Mouse (Mus musculus): ENCODE data around the gene Mybph. TPM values are rescaled to one million over a fixed set of nuclear protein-coding genes. Genes with fewer than 3 reads are reported as not detected.
A peak's percentile ranks its signal among the peaks of the same experiment; 100 is the strongest.

Mybph gene
- polyA plus RNA-seq, 1 experiment from 2014 or later = 1.7 TPM

- WGBS (ENCODE audit: insufficient replicate concordance) = 59% methylated on average over 6 of the region's 6 CpGs
Measured at GRCm38 (mm10) chr1:134161399-134161798, 31.8 kb upstream of the Mybph start.

GRCm38 (mm10) chr1:134162510-134163225 is 30.6 kb upstream of the Mybph start:
- no peak for ATAC-seq (ENCODE audit: low read depth)
- Histone ChIP-seq H3K9ac (ENCODE audit: low read depth, low read length) (no peak overlapping the region), H3K4me3 (ENCODE audit: low read depth, low read length) (no peak overlapping the region), H3K27ac (ENCODE audit: low read length) (no peak overlapping the region), H3K27me3 (ENCODE audit: control insufficient read depth, insufficient read depth, low read depth, low read length) (no peaks in the 10 kb centered on the region), H3K36me3 (ENCODE audit: control insufficient read depth, insufficient read depth) (no peaks in the 10 kb centered on the region), H3K9me3 (replicated peaks; ENCODE audit: control insufficient read depth, low read length) (no peaks in the 10 kb centered on the region), H3K4me1 (ENCODE audit: control insufficient read depth, low read depth, low read length) (peaks cover 3% of the 10 kb centered on the region), H3K4me2 (ENCODE audit: low read depth, low read length) (no peak overlapping the region)
- 60% methylated on average over 6 of the region's 6 CpGs for WGBS (ENCODE audit: insufficient replicate concordance)

More at GRCm38 (mm10) chr1:134161399-134161798, 31.8 kb upstream of the Mybph start:
- H3K27me3 ChIP-seq (ENCODE audit: control insufficient read depth, insufficient read depth, low read depth, low read length) = no peaks in the 10 kb centered on the region
- no peak overlapping the region for H3K4me2 ChIP-seq (ENCODE audit: low read depth, low read length)
- H3K4me3 ChIP-seq (ENCODE audit: low read depth, low read length) = no peak overlapping the region
- ATAC-seq (ENCODE audit: low read depth) = no peak
- H3K27ac ChIP-seq (ENCODE audit: low read length) = no peak overlapping the region
- H3K36me3 ChIP-seq (ENCODE audit: control insufficient read depth, insufficient read depth) = no peaks in the 10 kb centered on the region
- H3K9me3 ChIP-seq (replicated peaks; ENCODE audit: control insufficient read depth, low read length) = no peaks in the 10 kb centered on the region
- peaks cover 3% of the 10 kb centered on the region for H3K4me1 ChIP-seq (ENCODE audit: control insufficient read depth, low read depth, low read length)
- no peak overlapping the region for H3K9ac ChIP-seq (ENCODE audit: low read depth, low read length)

GRCm38 (mm10) chr1:134163476-134163875 is 29.8 kb upstream of the Mybph start:
- no peak overlapping the region for H3K27ac ChIP-seq (ENCODE audit: low read length)
- 61% methylated on average over 7 of the region's 7 CpGs for WGBS (ENCODE audit: insufficient replicate concordance)
- H3K9me3 ChIP-seq (replicated peaks; ENCODE audit: control insufficient read depth, low read length) = no peaks in the 10 kb centered on the region
- H3K4me1 ChIP-seq (ENCODE audit: control insufficient read depth, low read depth, low read length) = peaks cover 3% of the 10 kb centered on the region
- H3K4me2 ChIP-seq (ENCODE audit: low read depth, low read length) = no peak overlapping the region
- ATAC-seq (ENCODE audit: low read depth) = peak; percentile 83
- H3K36me3 ChIP-seq (ENCODE audit: control insufficient read depth, insufficient read depth) = no peaks in the 10 kb centered on the region
- H3K27me3 ChIP-seq (ENCODE audit: control insufficient read depth, insufficient read depth, low read depth, low read length) = no peaks in the 10 kb centered on the region
- no peak overlapping the region for H3K4me3 ChIP-seq (ENCODE audit: low read depth, low read length)
- no peak overlapping the region for H3K9ac ChIP-seq (ENCODE audit: low read depth, low read length)

GRCm38 (mm10) chr1:134164454-134164853 is 28.8 kb upstream of the Mybph start:
- no peak overlapping the region; the same call in 1 of the 2 replicates for H3K9ac ChIP-seq (ENCODE audit: low read depth, low read length)
- no peaks in the 10 kb centered on the region for H3K9me3 ChIP-seq (replicated peaks; ENCODE audit: control insufficient read depth, low read length)
- H3K36me3 ChIP-seq (ENCODE audit: control insufficient read depth, insufficient read depth) = no peaks in the 10 kb centered on the region
- no peaks in the 10 kb centered on the region for H3K27me3 ChIP-seq (ENCODE audit: control insufficient read depth, insufficient read depth, low read depth, low read length)
- H3K4me3 ChIP-seq (ENCODE audit: low read depth, low read length) = no peak overlapping the region
- peaks cover 3% of the 10 kb centered on the region for H3K4me1 ChIP-seq (ENCODE audit: control insufficient read depth, low read depth, low read length)
- no peak for ATAC-seq (ENCODE audit: low read depth)
- 37% methylated on average over 4 of the region's 4 CpGs for WGBS (ENCODE audit: insufficient replicate concordance)
- peak overlapping the region; percentile 15; the same call in 1 of the 2 replicates for H3K27ac ChIP-seq (ENCODE audit: low read length)
- no peak overlapping the region for H3K4me2 ChIP-seq (ENCODE audit: low read depth, low read length)

- no peak for ATAC-seq (ENCODE audit: low read depth)
- H3K9ac ChIP-seq (ENCODE audit: low read depth, low read length) = no peak overlapping the region
- no peaks in the 10 kb centered on the region for H3K9me3 ChIP-seq (replicated peaks; ENCODE audit: control insufficient read depth, low read length)
- H3K4me1 ChIP-seq (ENCODE audit: control insufficient read depth, low read depth, low read length) = peaks cover 3% of the 10 kb centered on the region
- H3K4me3 ChIP-seq (ENCODE audit: low read depth, low read length) = no peak overlapping the region
- no peaks in the 10 kb centered on the region for H3K27me3 ChIP-seq (ENCODE audit: control insufficient read depth, insufficient read depth, low read depth, low read length)
- no peak overlapping the region for H3K4me2 ChIP-seq (ENCODE audit: low read depth, low read length)
- no peaks in the 10 kb centered on the region for H3K36me3 ChIP-seq (ENCODE audit: control insufficient read depth, insufficient read depth)
- 53% methylated on average over 3 of the region's 3 CpGs for WGBS (ENCODE audit: insufficient replicate concordance)
- no peak overlapping the region for H3K27ac ChIP-seq (ENCODE audit: low read length)
Measured at GRCm38 (mm10) chr1:134166547-134166946, 26.7 kb upstream of the Mybph start.

- H3K27ac ChIP-seq (ENCODE audit: low read length) = no peak overlapping the region
- peaks cover 3% of the 10 kb centered on the region for H3K4me1 ChIP-seq (ENCODE audit: control insufficient read depth, low read depth, low read length)
- H3K36me3 ChIP-seq (ENCODE audit: control insufficient read depth, insufficient read depth) = no peaks in the 10 kb centered on the region
- WGBS (ENCODE audit: insufficient replicate concordance) = 37% methylated on average over 14 of the region's 14 CpGs
- H3K4me2 ChIP-seq (ENCODE audit: low read depth, low read length) = no peak overlapping the region
- H3K9ac ChIP-seq (ENCODE audit: low read depth, low read length) = no peak overlapping the region
- no peaks in the 10 kb centered on the region for H3K9me3 ChIP-seq (replicated peaks; ENCODE audit: control insufficient read depth, low read length)
- ATAC-seq (ENCODE audit: low read depth) = no peak
- H3K4me3 ChIP-seq (ENCODE audit: low read depth, low read length) = no peak overlapping the region
- no peaks in the 10 kb centered on the region for H3K27me3 ChIP-seq (ENCODE audit: control insufficient read depth, insufficient read depth, low read depth, low read length)
Measured at GRCm38 (mm10) chr1:134167416-134168305, 25.6 kb upstream of the Mybph start.

GRCm38 (mm10) chr1:134168567-134168966 is 24.7 kb upstream of the Mybph start:
- no peak overlapping the region for H3K9ac ChIP-seq (ENCODE audit: low read depth, low read length)
- no peaks in the 10 kb centered on the region for H3K36me3 ChIP-seq (ENCODE audit: control insufficient read depth, insufficient read depth)
- ATAC-seq (ENCODE audit: low read depth) = no peak
- no peak overlapping the region for H3K4me2 ChIP-seq (ENCODE audit: low read depth, low read length)
- H3K9me3 ChIP-seq (replicated peaks; ENCODE audit: control insufficient read depth, low read length) = no peaks in the 10 kb centered on the region
- no peak overlapping the region for H3K27ac ChIP-seq (ENCODE audit: low read length)
- H3K4me3 ChIP-seq (ENCODE audit: low read depth, low read length) = no peak overlapping the region
- 45% methylated on average over 3 of the region's 3 CpGs for WGBS (ENCODE audit: insufficient replicate concordance)
- H3K4me1 ChIP-seq (ENCODE audit: control insufficient read depth, low read depth, low read length) = peaks cover 3% of the 10 kb centered on the region
- no peaks in the 10 kb centered on the region for H3K27me3 ChIP-seq (ENCODE audit: control insufficient read depth, insufficient read depth, low read depth, low read length)

- no peak for ATAC-seq (ENCODE audit: low read depth)
- Histone ChIP-seq H3K27me3 (ENCODE audit: control insufficient read depth, insufficient read depth, low read depth, low read length) (no peaks in the 10 kb centered on the region), H3K27ac (ENCODE audit: low read length) (no peak overlapping the region), H3K4me1 (ENCODE audit: control insufficient read depth, low read depth, low read length) (peaks cover 3% of the 10 kb centered on the region), H3K4me3 (ENCODE audit: low read depth, low read length) (no peak overlapping the region), H3K9ac (ENCODE audit: low read depth, low read length) (no peak overlapping the region), H3K9me3 (replicated peaks; ENCODE audit: control insufficient read depth, low read length) (no peaks in the 10 kb centered on the region), H3K4me2 (ENCODE audit: low read depth, low read length) (no peak overlapping the region), H3K36me3 (ENCODE audit: control insufficient read depth, insufficient read depth) (no peaks in the 10 kb centered on the region)
- WGBS (ENCODE audit: insufficient replicate concordance) = 71% methylated on average over 8 of the region's 8 CpGs
Measured at GRCm38 (mm10) chr1:134168985-134169697, 24.1 kb upstream of the Mybph start.

Data from liver, embryonic 16.5 days (tissue).